Mouse (Mus musculus) adipocyte (in vitro differentiated cells): ENCODE data around the gene Sh3pxd2a.

ENCODE experiments used
- DNase-seq: peaks from one replicate; pipeline ENCODE4 v3.0.0-alpha.2; 2016; ENCODE audit warnings: low spot score

The Sh3pxd2a gene

DNA sequence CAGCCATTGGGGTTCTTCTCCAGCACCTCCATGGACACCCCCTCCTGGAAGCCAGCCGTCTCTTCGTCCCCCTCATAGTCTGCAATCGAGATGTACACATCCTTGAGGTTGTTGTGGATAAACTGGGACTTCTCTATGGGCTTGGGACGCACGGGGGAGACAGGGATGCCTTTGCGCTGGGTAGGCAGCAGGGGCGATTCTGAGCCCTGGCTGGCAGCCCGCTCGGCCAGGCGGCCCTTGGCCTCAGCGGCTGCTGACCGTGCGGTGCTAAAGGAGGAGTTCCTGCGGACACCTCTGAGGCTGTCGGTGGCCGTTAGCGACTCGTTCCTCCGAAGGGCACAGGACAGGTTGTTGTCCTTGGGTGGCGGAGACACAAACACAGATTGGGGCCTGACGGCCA, 197.1 kb downstream of the Sh3pxd2a start:
- DNase-seq, result no peak

DNA sequence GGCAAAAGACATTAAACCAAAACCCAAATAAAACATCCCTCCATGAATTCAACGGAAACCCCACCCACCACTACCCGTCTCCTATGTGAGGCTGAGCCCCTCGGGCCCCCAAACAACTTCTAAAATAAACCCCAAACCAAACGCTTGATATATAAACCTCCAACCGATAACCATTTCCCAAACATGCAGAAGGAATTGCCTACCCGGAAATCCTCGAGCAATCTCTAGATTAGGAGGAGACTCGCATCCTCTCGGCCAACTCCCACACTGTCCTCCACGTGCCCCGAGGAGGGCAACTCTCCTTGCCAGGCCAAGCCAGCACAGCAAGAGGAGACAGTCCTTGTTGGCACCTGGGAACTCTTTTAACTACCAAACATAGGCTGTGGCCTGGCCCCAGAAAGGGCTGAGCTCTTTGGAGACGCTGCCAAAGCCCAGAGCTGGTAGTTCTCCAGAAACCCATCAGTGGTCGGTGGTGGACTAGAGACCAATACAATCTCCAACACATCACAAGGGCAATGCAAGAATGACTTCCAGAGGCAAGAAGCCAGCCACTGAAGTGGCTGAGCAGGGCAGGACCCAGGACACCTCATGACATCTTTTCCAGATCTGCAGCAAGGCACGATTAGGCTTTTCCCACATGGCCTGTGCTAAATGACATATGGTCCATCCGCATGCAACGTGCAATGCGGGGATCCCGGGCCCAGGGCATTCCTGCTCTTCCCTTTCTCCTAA, 198.0 kb downstream of the Sh3pxd2a start:
- no peak for DNase-seq

DNA sequence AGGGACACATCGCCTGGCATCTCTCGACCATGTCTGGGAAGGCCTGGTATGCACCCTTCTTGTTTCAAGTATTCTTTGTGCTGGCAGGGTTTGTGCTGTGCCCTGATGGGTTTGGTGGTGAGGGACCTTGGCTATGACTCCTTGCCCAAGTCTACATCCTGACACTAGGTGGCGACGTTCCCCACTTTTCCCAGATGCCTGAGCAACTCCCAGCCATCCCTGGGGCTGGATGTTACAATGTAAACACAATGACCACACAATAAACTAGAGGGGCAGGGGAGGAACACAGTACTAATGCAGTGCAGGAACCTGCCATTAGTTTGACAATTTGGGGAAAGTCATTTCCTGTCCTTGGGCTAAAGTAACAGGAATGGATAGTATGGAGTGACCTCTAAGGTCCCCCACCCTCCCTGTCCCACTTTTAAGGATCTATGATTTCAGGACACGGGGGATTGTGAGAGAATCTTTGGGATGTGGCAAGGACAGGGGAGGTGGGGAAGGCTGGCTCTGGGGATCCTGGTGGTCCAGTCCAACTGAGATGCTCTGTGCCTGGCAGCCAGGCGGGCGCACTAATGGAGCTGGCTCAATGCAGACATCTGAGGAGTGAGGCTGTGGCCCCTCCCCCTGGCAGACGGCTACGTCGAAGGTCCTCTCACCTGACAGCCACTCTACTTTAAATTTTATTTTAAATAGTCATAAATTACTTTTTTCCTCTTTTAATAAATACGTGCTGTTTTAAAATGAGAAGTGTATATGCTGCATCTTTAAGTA, 199.7 kb downstream of the Sh3pxd2a start:
- DNase-seq, result peak; percentile 86

- no peak for DNase-seq
Measured at GRCm38 (mm10) chr19:47263621-47264020, 200.6 kb downstream of the Sh3pxd2a start.

GRCm38 (mm10) chr19:47261196-47261595, 203.0 kb downstream of the Sh3pxd2a start:
- DNase-seq, result peak; percentile 32

DNA sequence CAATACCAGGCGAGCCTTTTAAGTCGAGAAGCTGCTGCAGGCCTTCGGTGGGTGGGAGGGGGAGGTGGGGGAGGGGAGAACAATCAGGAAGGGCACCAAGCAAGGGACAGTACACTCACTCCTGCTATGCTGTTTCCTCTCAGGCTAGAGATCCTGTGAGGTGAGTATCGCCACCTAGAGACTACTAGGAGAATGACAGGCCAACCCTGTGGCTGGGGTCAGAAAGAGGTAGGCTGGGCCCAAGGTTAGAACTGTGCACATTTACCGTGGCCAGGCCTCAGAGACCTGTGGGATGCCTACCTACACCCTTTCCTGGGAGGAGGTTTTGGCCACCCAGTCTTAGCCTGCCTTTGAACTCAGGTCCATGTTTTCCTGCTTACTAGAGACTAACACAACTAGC, 204.6 kb downstream of the Sh3pxd2a start:
- DNase-seq, result peak; percentile 70

- DNase-seq, result peak; percentile 17
Measured at GRCm38 (mm10) chr19:47255919-47256318, 208.3 kb downstream of the Sh3pxd2a start.

- peak; percentile 83 for DNase-seq
Measured at GRCm38 (mm10) chr19:47255036-47255435, 209.2 kb downstream of the Sh3pxd2a start.

- DNase-seq, result no peak
Measured at GRCm38 (mm10) chr19:47253053-47253628, 211.1 kb downstream of the Sh3pxd2a start.

GRCm38 (mm10) chr19:47250931-47251330, 213.3 kb downstream of the Sh3pxd2a start:
- DNase-seq, result peak; percentile 63

DNA sequence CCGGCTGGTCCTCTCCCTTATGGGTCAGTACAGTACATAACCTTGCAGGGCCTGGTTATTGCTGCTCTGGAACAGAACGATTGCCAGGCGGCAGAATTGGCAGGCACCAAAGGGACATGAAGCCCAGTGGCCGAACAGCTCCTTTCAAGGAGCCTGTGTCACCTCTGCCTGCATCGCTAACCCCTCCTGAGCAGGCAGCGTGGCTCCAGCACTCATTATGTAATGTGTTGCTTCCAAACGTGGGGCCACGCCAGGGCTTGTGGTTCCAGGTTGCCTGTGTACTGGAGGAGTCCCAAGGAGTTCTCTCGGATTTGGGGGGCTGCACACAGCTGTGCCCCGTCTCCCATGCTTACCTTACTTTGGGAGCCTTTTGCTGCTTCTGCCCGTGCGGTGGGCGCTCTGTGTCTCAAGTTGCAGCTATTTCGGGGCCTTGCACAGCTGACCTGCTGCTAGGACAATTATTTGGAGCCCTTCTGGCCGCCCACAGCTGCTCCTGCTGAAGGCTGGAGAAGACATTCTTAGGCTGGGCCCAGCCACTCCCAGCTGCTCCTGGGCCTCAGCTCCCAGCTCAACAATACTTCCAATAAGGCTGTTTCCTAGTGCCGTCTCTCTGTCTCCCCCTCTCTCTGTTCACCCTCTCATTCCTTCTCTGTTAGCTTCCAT, 215.2 kb downstream of the Sh3pxd2a start:
- peak; percentile 18 for DNase-seq

GRCm38 (mm10) chr19:47248296-47248695, 215.9 kb downstream of the Sh3pxd2a start:
- no peak for DNase-seq

GRCm38 (mm10) chr19:47247791-47248190, 216.4 kb downstream of the Sh3pxd2a start:
- no peak for DNase-seq

DNA sequence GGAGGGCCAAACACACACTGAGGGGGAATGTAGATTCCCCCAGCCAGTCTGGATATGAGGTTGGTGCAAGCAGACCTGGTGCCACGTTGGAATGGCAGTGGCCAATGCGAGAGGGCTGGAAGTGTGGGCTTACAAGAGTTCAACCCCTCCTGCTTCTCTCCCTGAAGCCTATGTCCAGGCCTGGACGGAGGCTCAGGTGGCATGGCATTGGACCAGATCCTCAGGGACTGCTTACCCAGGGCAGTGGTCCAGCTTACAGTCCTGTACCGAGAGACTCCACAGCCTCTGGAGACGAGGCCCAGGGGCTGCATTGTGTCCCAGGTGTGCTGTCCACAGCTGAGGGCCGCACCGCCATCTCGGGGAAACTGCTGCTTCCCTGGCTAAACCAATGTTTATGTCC, 218.7 kb downstream of the Sh3pxd2a start:
- DNase-seq, result no peak

DNA sequence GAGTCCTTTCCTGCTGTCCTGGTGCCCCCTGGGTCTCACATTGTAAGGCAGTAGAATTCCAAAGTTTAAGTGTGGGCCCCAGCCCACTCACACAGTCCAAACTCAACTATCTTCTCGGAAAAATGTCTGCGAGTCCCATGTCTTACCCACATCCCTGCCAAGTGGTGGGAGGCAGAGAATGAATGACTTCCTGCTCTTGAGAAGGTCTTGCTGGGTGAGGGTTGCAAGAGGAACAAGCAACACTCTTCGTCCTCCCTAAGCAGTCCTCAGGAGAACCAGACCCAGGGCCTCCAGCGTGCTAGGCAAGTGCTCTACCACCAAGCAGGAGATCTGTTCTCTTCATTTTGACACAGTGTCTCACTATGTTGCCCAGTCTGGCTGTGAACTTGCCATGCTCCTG, 222.0 kb downstream of the Sh3pxd2a start:
- no peak for DNase-seq

- DNase-seq, result no peak
Measured at GRCm38 (mm10) chr19:47240957-47241356, 223.2 kb downstream of the Sh3pxd2a start.

GRCm38 (mm10) chr19:47240076-47240475, 224.1 kb downstream of the Sh3pxd2a start:
- DNase-seq, result no peak

DNA sequence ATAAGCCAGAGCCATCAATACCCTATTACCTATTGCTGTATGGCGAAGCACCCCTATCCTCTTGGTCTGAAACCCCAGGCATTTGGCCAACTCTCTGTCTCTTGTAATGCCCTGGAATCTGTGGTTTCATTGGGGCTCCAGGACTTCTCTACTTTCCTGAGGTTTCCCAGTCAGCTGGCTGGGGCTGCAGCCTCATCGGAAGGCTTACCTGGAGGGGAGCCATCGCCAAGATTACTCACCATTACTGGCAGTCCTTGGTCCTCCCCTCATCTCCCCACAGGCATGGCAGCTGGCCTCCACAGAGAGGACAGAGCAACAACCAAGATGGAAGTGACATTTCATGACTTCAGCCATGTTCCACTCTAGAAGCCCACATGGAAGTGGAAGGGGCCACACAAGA, 231.1 kb downstream of the Sh3pxd2a start:
- no peak for DNase-seq

DNA sequence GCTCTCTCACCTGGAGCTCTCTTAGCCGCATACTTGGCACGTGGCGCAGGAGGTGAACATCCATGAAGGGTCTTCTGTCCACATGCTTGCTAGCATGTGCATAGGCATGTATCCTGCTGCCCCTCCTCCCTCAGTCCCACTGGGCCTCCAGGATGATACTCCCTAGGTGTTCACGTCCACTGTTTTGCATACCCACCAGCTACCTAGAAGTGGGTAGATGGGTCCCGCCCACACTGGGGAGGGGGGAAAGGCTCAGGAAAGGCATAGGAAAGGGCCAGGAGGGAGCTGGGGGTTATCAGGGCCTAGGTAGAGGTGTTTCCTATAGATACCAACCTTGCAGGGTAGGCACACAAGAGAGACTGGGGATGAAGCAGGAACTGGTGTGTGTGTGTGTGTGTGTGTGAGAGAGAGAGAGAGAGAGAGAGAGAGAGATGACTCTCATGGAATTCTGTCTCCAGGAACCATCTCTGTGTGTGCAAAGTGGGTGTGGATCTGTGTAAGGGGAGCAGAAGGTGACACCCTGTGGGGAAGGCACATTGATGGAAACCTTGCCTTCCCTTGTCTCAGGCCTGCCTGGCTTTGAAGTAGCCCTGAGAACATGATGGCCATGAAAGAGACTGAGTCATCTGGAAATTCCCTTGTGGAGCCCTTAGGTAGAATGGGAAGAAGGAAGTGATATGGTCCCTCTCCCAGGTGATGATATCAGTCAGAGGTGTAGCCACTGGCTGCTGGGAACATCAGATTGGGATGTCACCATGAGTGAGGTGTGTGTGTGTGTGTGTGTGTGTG, 231.9 kb downstream of the Sh3pxd2a start:
- DNase-seq, result no peak

DNA sequence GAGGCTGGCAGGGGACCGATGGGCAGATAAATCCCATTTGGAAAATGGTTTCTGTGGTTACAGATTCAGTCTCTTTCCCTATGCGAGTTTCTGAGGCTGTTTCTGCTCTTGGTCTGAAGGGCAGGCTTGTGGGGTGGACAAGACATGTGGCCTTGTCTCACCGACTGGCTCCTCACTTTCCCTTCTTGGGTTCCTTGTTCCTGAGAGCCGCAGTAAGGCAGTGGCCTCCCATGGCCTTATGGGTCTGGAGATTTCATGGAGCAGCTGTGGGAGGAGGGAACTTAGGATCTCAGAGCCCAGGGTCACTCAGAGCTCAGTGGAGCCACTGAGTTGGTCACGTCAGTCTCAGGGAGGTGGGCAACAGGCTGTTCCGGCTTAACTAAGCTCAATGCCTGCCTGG, 232.8 kb downstream of the Sh3pxd2a start:
- DNase-seq, result no peak

DNA sequence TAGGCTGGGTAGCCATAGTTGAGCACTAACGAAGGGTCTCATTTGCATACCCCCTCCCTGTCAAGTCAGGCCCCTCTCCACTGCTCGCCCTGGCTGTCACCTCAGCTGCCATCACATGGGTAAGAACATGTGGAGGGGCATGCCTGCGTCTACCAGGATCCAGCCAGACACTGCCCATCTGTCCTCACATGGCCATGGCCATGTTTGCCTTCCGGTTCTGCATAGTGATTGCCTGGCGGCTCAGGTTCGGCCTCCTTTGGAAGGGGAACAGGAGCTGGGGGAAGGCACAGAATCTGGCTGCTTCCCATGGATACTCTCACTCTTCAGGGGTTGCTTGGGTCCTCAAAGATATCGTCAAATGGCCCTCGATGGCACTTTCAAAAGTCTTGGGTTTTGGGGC, 233.5 kb downstream of the Sh3pxd2a start:
- no peak for DNase-seq

DNA sequence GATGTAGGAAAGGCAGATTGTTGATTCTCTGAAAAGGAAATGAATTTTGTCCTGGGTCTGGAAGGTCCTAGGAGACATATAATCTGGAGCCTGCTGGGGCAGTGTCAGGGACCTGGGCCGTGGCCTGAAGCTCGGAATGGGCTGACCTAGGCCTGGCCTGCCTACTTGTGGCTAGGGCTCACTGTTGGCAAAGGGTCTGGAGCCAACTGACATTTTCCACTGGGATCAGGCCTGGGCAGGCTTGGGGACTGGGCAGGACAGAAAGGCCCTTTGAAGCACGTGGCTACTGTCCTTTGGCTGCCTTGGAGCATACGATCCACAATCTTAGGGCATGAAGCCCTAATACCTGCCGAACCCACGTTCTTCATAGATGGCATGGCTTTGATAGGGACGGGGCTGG, 234.1 kb downstream of the Sh3pxd2a start:
- peak; percentile 26 for DNase-seq
